Mouse (Mus musculus) NIH3T3 (cell line): ENCODE results near the gene Ndufs8.

Experiments used
- DNase-seq: peaks from one replicate; pipeline ENCODE4 v3.0.0-alpha.2; 2012; ENCODE audit warnings: low read depth

Gene Ndufs8

DNA sequence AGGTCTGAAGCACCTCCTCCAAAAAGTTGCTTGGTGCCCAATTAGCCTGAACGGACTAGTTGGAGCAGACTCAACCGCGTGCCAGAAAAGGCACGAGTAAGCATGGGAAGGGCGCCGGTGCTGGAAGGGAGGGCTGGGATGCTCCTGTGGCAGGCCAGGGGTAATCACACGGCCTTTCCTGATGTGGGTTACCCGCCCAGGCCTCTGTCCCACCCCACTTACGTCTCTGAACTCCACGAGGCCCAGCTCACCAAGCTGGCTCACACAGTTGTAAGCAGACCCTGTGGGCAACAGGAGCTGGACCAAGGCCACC is 8.3 kb downstream of the Ndufs8 start:
- DNase-seq: no peak

DNA sequence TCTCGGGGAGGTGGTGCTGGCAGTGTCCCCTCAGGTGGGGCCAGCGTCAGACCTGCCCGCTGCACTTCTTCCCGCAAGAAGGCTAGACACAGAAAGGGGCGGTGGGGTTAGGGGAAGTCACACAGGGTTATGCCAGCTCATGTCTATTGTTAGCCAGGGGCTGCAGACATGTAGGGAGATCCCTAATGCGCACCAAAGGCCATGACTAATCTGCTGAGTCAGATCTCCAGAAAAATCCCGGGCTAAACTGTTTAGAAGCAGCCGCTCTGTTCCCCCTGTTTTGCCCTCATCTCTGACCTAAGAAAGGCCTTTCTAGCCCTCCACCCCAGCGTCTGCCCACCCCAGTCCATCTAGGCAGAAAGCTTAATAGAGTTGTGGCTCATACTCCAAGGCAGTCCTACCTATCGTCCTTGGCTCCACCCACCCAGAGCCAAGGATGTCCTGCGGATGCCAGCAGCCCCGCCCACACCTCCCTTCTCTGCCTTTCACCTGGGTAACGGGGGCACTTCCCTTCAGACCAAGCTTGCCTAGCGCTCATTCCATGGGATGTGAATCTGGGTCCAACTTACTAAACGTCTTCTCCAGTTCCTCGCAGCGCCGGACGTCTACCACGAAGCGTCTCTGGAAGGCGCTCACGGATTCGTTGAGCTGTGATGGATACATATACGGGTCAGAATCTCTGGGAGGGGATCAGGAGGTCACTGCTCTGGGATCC is 8.8 kb downstream of the Ndufs8 start:
- DNase-seq: peak; percentile 61

DNA sequence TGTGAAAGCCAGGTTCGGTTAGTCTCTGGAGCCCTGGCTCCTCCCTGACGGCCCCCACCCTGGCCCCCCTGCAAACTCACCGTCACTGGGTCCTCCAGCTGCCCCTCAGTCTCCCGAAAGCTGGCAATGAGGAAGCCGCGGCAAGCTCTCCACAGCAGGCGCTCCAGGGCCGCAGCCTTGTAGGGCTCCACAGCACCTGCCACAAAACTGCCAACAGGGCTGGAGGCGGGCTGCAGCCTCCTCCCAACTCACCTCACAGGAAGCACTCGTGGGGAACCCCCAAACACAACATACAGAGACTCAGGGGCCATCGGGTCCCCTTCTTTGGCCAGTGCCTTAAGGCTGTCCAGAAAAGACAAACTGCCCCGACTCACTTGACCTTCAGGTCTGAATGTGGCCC is 9.6 kb downstream of the Ndufs8 start:
- no peak for DNase-seq

DNA sequence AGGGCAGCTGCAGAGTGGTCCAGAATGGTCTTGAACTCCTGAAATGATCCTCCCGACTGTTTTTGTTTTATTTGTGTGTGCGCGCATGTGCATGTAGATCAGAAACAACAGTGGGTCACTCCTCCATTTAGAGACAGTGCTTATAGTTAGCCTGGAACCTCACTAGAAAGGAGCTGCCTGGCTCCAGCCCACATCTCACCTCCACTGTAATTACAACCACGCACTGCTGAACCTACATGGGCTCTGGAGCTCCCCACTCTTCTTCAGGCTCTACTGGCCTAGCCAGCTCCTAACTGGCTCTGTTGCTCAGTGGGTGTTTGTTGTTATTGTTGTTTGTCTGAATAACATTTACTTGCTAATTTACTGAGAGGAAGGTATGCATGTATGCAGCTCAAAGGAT is 13.0 kb downstream of the Ndufs8 start:
- DNase-seq: no peak

DNA sequence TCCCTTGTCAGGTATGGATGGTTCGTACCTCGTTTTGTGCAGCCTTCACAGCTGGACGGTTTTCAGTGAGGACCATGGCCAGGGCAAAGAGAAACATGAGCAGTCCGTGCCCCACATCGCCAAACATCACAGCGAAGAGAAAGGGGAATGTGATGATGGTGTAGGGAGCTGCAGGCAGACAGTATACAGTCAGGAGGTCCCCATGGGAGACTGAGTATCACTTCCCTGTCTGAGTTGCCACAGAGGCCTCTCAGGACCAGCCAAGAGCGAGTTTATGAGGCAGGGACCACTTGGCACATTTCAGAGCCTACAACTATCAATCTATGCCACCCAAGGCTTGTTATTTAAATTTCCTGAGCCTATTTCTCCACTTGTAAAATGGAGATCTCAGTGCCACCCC is 13.6 kb downstream of the Ndufs8 start:
- no peak for DNase-seq

DNA sequence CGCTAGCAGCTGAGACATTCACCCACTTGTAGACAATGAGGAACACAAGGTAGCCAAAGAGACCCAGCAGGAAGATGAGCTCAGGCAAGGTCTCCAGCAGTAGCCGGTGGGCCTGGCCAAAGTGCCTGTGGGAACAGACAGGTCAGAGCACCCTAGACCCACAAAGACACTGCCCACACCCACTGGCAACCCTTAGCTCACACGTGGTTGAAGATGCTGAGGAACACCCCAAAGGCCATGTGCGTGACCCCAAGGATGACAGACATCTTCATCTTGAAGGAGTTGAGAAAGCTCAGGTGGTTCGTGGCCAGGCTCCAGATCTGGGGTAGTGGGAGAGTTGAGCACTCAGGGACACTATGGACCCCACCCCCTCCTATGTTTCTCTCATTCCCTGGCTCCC is 15.0 kb downstream of the Ndufs8 start:
- DNase-seq: no peak

DNA sequence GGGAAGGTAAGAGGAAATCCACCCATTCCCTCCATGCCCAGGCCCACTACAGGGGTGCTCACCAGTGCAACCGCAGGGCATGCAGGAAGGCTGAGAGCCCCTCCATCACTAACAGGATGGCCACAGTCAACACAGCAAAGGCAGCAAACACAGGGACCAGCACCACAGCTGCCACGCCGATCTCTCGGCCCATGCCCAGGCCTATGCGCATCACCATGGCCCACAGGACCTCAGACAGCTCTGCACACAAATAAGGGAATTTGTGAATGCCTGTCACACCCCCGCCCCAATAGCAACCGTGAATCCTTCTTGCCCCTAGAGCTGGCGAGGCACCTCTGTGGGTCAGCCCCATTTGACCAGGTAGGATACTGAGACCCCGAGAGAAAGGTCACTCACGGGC is 16.4 kb downstream of the Ndufs8 start:
- DNase-seq: no peak

DNA sequence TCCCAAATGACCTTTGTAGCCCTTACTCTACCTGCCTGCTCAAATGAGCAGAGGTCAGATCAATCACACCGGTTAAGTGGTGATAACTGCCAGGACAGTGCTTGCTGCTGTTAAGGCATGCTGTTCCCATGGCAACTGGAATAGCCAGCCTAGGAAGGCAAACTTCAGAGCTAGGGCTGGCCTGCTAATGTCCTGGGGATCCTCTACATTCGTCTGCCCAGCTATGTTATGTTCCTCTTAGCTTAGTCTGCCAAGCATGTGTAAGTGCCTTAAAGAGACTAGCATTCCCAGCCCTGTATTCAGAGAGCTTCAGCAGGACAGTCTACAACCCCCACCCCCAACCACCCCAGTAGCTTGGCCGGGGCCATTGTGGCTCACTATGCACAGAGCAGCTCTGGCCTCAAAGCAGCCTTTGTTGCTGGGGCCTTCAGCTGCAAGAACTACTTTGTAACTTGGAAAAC is 17.4 kb downstream of the Ndufs8 start:
- DNase-seq: no peak

DNA sequence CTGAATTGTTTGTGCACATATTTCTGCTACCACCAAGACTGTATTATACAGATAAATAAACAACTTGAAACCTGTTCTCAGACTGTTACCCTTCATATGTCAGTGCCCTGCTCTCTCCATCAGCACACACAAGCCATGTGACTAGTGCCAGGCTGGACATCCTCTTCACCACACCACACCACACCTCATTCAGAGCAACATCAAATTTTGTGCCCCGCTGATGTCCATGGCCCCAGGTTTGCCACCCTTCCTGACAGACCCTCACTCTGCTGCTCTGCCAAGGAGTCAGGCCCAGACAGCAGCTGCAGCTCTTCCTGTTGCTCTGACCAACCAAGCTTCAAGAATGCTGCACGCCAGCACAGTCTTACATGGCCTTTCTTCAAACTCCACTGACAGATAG is 18.3 kb downstream of the Ndufs8 start:
- no peak for DNase-seq

DNA sequence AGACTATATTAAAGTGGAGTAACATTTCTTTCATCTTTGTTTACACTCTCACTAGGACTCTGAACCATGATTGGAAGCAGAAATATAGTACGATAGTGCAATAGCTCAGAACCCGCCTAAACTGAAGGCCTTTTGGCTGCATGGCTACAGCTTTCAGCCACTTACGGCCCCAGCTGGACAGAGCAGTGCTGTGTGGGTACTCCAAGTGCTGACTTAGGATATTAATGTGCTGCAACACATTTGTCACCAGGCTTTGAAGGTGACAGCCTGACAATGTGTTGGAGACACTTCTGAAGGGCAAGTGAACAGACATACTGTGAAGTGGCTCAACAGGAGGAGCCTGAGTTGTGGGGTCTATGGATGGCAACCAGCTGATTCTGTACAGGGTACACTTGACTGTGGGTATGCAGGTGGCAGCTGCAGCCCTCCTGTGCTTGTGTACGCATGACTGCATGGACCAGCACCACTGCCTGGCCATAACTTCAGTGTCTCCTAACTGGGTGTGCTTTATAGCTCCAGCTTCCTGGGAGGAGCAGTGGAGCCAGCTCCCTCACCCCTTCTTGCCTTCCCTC is 18.9 kb downstream of the Ndufs8 start:
- no peak for DNase-seq

DNA sequence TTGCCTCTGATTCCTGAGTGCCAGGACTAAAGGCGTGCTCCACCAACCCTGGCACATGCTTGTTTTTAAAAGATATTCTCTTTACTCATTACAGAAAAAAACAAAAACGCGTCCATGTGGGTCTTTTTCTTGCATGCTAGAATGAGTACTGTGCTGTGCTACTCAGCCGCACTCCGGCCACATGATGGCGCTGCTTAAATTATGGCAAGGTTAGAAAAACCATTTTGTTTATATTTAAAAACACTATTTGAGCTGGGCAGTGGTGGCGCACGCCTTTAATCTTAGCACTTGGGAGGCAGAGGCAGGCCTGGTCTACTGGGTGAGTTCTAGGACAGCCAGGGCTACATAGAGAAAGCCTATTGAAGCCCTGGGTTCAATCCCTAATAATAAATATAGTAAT is 22.4 kb downstream of the Ndufs8 start:
- DNase-seq: peak; percentile 64

DNA sequence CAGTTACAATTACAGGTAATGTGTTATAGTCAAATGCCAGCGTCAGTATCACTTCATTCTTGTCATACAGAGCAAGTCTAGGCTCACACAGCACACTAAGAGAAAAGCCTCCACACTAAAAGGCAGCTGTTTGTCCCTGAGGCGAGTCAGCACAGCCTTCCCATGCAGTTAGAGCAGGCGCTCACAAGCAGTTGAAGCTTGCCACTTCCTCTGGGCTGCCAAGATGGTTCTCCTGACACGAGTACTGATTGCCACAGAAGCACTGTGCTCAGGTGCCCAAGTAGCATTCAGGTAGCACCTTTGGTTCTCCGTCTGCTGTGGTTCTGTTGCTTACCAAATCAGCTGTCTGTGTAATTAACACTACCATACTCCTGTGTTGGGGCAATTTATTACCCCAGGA is 23.5 kb downstream of the Ndufs8 start:
- DNase-seq: no peak

DNA sequence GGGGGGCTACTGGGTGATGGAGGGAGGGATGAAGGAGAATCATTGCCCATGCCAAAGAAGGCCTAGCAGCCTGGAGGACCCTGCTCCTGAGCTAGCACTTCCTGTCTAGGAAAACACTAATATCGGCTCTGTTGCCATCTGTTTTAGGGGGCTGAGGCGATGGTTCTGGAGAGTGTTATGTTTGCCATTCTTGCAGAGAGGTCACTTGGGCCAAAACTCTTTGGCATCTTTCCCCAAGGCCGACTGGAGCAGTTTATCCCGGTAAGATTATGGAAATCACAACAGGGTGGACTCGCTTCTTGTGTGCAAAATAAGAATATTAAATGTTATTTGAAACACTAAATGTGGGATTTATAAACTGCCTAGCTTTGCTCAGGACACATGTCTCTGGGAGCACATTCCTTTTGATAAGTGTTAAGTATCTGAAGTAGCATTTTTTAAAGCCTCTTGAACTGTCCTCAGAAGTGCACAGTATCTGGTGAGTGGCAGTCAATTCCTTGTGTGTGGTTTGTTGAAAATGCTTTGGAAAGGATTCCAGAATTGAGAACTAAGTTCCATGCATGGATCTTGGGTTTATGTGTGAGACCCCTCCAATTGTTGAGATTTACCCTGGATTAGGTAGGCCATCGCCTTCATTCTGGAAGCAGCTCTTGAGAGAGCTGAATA is 28.1 kb downstream of the Ndufs8 start:
- DNase-seq: no peak

DNA sequence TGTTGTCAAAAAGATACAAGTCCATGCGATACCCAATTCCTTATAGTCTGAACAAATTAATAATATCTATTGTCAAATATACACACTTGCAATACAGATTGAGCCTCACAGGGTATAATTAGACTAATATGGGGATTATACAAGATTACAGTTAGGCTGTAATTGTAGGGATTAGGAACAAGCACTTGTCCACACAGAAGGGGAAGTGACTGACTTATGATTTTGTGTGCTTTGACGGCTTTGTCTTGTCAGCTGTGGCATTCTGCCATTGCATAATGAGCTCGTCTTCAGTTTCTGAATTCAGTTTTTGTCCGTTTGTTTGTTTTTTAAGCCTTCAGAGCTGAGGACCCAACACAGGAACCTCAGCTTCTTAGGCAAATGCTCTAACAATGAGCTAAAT is 30.4 kb downstream of the Ndufs8 start:
- no peak for DNase-seq

DNA sequence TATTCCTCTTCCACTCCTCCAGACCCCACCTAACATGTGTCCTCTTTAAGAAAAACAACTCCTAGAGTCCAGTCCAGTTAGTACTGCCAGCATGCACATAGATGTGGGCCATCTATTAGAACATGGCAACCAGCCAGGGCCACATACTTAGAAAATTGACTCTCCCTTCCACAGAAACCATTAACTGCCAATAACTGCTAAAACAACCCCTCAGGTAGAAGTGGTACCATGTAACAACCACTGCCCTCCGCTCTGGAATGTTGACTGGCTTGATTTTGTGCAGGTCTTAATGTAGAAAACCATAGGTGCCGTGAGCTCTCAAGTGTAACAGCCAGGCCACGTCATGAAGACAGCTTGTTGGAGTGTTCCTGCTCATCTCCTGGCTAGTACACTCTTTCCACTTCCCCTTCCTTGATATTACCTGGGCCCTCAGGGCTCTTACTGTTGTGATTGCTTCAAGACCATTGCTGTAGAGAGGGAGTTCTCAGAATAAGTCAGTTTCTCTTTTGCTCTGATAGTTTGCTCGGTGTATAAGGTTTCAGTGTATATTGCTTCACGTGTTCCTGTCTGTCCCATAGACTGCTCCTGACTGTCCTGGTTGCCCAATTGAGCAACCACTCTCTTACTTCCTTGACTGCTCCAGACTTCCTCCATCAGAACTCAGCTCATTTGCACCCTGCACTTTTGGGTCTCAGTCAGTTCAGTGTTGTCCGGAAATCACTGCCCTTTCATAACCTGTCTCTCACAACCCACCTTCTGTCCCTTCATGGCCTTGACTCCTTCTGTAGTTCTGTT is 32.3 kb downstream of the Ndufs8 start:
- DNase-seq: no peak

DNA sequence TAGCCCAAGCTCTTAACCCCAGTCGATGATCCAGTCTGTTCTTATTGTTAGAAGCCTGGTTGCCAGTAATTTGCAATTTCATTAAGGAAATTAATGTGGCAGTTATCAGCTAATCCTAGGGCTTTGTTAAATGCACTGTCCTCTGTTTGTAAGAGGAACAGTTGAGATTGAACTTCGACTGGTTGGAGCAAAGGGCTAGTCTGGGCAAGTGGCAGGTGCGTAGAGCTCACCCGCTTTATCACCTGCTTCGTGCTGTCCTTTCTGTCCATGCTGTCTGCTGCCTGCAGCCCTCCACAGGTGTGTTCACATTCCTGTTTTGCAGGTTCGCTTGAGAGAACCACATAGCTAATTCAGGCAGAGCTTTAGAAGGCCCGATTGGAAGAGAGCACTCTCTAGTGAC is 37.5 kb downstream of the Ndufs8 start:
- DNase-seq: no peak

DNA sequence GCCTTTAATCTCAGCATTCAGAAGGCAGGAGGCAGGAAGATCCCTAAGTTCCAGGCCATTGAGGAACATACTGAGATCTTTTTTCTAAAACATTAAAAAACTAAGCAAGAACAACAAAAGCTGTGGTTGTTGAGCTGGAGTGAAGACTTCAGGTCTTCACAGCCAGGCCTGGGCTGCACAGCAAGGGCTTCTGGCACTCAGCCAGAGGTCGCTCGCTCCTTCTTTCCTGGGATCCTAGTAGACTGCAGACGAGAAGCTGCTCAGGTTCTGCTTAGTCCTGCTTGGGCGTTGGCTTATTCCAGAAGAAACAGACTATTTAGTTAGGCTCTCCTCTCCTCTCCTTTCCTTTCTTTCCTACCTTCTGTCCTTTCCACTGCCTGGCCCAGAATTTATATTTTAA is 40.2 kb downstream of the Ndufs8 start:
- peak; percentile 34 for DNase-seq

DNA sequence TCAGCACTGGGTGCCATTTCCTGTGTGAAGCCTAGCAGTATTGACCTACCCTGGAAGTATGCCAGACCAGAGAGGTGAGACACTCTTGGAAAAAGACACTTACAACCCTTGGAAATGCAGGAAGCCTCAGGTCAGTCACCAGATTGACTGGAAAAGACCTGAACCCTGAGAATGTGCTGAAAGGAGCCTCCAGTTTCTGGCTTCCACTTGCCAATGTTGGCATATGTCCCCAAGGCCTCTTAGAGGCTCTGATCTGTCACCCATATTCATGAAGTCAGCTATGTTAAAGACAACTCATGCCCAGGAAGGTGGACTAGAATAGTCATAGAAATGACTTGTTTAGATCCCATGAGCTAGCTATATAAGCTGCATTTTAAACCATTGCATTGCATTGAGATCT is 41.1 kb downstream of the Ndufs8 start:
- DNase-seq: no peak

DNA sequence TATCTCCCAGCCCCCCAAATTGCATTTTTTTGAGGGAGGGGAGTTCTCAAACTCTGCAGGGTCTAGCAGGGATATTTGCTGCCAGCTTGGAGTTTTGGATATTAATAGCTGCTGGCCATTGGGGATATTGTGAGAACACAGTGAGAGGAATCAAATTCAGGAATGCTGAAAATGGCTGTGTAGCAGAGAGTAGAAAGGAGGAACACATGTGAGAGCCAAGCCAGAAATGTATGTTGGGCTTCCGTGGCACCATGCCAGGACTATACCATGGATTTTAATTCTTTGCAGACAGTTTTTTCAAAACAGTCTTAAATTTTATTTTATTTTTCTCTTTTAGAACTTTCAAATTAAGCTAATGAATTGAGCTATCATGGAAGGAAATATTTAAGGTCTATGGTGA is 44.3 kb downstream of the Ndufs8 start:
- peak; percentile 58 for DNase-seq

DNA sequence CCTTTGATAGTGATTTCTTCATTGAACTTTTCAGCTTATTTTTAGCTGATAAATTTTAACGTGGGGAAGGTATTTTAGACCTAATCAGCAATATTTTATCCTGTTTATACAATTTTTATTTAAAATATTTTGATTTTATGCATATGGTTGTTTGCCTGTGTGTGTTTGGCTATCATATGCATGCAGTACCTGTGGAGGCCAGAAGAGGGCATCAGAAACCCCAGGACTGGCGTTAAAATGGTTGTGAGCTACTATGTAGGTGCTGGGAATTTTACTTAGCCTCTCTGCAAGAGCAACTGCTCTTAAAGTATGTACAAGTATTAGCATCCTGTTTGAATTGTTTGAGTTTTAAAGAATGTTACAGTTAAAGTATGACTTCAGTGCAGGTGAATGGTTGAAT is 47.6 kb downstream of the Ndufs8 start:
- DNase-seq: no peak

DNA sequence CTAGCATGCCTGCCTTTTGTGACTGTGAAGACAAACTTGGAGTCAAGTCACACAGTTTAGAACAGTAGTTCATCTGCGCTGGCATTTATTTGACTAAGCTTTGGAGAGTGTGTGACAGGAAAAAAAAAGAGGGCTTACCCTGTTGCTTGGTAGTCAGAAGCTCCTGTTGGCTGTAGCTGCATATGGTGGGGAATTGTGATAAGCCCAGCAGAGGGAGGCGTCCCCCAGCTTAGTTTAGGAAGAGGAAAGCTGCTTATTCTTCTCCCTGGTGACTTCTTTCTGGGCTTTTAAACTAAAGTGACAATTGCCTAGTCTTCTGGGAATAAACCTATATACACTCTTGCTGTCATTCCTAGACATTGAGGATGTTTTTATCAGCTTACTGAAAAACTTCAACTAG is 49.9 kb downstream of the Ndufs8 start:
- DNase-seq: no peak
